Mouse (Mus musculus) E14TG2a.4 (cell line): ENCODE data around the gene Cfap97.
A peak's percentile ranks its signal among the peaks of the same experiment; 100 is the strongest.

ENCODE experiments used
- H3K27me3 ChIP-seq: 2 replicates; pipeline ENCODE4 v1.6.1; 2014; ENCODE audit warnings: low read length, control low read depth; ENCODE audit not compliant: insufficient read depth
- H3K36me3 ChIP-seq: 2 replicates; pipeline ENCODE4 v1.6.1; 2014; ENCODE audit warnings: low read length, control low read depth; ENCODE audit not compliant: insufficient read depth
- H3K4me1 ChIP-seq: replicated peaks from 2 replicates; pipeline ENCODE4 v1.6.1; 2014; ENCODE audit warnings: low read depth, low read length, control low read depth
- H3K4me3 ChIP-seq: replicated peaks from 2 replicates; pipeline ENCODE4 v1.5.1; 2014; ENCODE audit warnings: mild to moderate bottlenecking, low read length
- H3K9me3 ChIP-seq: 2 replicates; pipeline ENCODE4 v1.6.1; 2014; ENCODE audit warnings: low read length, control low read depth
- CTCF ChIP-seq: conservative IDR thresholded peaks from 2 replicates; pipeline ENCODE4 v1.5.1; 2014; ENCODE audit warnings: low read length
- NANOG ChIP-seq: IDR thresholded peaks from 2 replicates; pipeline ENCODE4 v1.6.1; 2014; ENCODE audit warnings: borderline replicate concordance, low read length, mixed read lengths
- POU5F1 ChIP-seq: IDR thresholded peaks from 2 replicates; pipeline ENCODE4 v1.6.1; 2014; ENCODE audit warnings: low read length, borderline replicate concordance

The Cfap97 gene

GRCm38 (mm10) chr8:46209057-46209456 lies 57.5 kb downstream of the Cfap97 start:
- peak overlapping the region; percentile 82 for H3K4me3 ChIP-seq
- peaks cover 46% of the 10 kb centered on the region for H3K27me3 ChIP-seq
- H3K4me1 ChIP-seq: peaks cover 59% of the 10 kb centered on the region
- TF ChIP-seq NANOG: no peak
- TF ChIP-seq CTCF: no peak
- TF ChIP-seq POU5F1: no peak
- H3K36me3 ChIP-seq: peaks cover 59% of the 10 kb centered on the region
- H3K9me3 ChIP-seq: no peaks in the 10 kb centered on the region

- Histone ChIP-seq H3K36me3 (peaks cover 45% of the 10 kb centered on the region), H3K27me3 (peaks cover 56% of the 10 kb centered on the region), H3K4me1 (peaks cover 52% of the 10 kb centered on the region), H3K4me3 (peak within 1 kb of the TSS; percentile 82), H3K9me3 (peaks cover 10% of the 10 kb centered on the region; the same call in 1 of the 2 replicates)
- no peak for TF ChIP-seq CTCF
- no peak for TF ChIP-seq NANOG
- TF ChIP-seq POU5F1: no peak
These were observed 59.1 kb downstream of the Cfap97 start, which contains the start of gene Slc25a4 for GRCm38 (mm10) chr8:46210404-46211315. Slc25a4 (minus strand) TSS chr8:46211284.

DNA sequence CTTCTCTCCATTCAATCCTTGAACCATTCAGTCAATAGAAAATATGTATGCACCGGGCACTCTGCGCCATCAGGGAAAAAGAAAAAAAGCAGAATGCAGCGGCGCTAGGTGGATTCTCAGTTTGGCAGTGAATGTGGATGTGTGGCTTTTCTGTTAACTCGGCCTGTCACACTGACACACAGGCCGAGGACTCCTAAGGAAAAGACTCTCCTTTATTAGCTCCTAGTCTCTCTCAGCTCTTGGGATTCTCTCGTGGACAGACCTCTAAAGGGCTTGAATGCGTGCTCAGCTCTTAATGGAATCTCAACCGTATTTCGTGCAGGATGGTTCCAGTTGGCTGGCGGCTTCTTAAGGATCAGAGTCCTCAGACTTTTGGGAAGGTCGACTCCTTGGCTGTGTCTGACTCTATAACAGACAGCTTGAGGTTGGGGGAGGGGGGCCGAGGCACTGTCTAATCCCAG lies 60.1 kb downstream of the Cfap97 start:
- Histone ChIP-seq H3K9me3 (peaks cover 10% of the 10 kb centered on the region; the same call in 1 of the 2 replicates), H3K4me1 (peaks cover 48% of the 10 kb centered on the region), H3K36me3 (peaks cover 35% of the 10 kb centered on the region), H3K27me3 (peaks cover 64% of the 10 kb centered on the region), H3K4me3 (peak overlapping the region; percentile 82)
- TF ChIP-seq POU5F1 (no peak), NANOG (no peak), CTCF (no peak)

- TF ChIP-seq POU5F1: no peak
- TF ChIP-seq CTCF: no peak
These were observed 60.6 kb downstream of the Cfap97 start for GRCm38 (mm10) chr8:46212194-46212593.

DNA sequence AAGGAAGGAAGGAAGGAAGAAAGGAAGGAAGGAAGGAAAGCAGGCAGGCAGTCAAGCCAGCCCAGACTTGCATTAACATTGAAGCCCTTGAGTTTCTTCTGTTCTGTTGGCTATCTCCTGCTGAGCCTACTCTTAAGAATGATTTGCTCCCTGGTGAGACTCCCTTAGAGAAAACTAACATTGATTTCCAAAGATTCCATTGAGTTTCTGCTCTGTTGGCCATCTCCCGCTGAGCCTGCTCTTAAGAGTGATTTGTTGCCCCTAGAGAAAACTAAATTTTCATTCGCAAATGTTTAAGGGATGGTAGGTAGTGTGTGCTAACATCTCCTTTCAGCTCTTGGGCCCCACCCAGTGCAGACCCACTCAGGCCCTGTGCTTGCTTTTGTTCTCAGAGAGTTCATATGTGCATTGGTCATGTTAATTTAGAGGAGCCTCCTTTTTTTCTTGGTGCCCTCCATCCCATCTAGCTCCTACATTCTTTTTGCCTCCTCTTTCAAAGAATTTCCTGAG lies 62.5 kb downstream of the Cfap97 start:
- Histone ChIP-seq H3K4me3 (no peak overlapping the region), H3K36me3 (peaks cover 11% of the 10 kb centered on the region), H3K27me3 (peaks cover 75% of the 10 kb centered on the region), H3K9me3 (peaks cover 10% of the 10 kb centered on the region; the same call in 1 of the 2 replicates), H3K4me1 (peaks cover 40% of the 10 kb centered on the region)
- peak; percentile 94 for TF ChIP-seq NANOG
- TF ChIP-seq POU5F1: no peak
- no peak for TF ChIP-seq CTCF

More at GRCm38 (mm10) chr8:46212194-46212593, 60.6 kb downstream of the Cfap97 start:
- Histone ChIP-seq H3K9me3 (peaks cover 10% of the 10 kb centered on the region; the same call in 1 of the 2 replicates), H3K4me1 (peaks cover 48% of the 10 kb centered on the region), H3K27me3 (peaks cover 70% of the 10 kb centered on the region), H3K4me3 (no peak overlapping the region), H3K36me3 (peaks cover 30% of the 10 kb centered on the region)

DNA sequence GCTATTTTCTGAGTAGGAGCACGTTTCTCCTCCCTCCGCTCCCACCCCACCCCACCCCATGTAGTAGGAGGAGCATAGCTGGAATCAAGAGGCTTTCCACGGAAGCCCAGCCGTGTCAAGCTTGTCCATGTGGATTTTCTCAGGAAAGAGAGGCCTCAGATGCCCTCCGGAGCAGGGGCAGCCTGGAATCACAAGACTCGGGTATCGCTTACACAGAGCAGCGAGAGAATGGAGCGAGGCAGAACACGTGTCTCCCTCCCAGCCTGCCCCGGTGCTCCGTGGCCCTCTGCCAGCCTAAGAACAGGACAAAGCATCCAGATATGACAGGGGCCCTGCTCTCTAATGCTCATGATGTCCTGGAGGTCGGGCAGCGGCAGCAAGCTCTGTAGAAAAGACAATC lies 65.3 kb downstream of the Cfap97 start:
- Histone ChIP-seq H3K9me3 (peaks cover 10% of the 10 kb centered on the region; the same call in 1 of the 2 replicates), H3K27me3 (peaks cover 79% of the 10 kb centered on the region), H3K36me3 (no peaks in the 10 kb centered on the region), H3K4me1 (peaks cover 19% of the 10 kb centered on the region), H3K4me3 (no peak overlapping the region)
- no peak for TF ChIP-seq POU5F1
- no peak for TF ChIP-seq NANOG
- TF ChIP-seq CTCF: no peak

DNA sequence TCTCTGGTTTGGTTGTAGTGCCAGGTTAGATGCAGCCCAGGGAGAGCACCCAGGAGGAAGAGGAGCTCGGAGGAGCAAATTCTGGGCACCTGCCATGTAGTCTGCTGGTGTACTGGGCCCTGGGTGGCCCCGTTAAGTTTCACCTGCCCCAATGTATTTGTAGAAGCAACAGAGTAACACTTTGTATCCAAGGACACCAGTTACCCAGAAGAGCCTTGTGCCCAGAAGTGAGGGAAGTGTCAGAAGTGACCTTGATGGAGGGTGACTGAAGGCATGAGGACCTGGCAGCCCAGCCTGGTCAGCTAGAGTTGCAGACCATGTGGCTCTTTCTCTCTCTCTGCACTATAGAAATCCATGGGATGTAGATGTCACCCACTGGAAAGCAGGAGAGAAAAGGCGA lies 69.0 kb downstream of the Cfap97 start:
- TF ChIP-seq NANOG (no peak), POU5F1 (no peak), CTCF (no peak)
- no peaks in the 10 kb centered on the region for H3K9me3 ChIP-seq
- H3K4me1 ChIP-seq: no peaks in the 10 kb centered on the region
- peaks cover 76% of the 10 kb centered on the region for H3K27me3 ChIP-seq
- no peaks in the 10 kb centered on the region for H3K36me3 ChIP-seq
- H3K4me3 ChIP-seq: no peak overlapping the region

GRCm38 (mm10) chr8:46225501-46225900 lies 73.9 kb downstream of the Cfap97 start:
- Histone ChIP-seq H3K4me1 (no peaks in the 10 kb centered on the region), H3K36me3 (no peaks in the 10 kb centered on the region), H3K4me3 (no peak overlapping the region), H3K9me3 (no peaks in the 10 kb centered on the region), H3K27me3 (peaks cover 55% of the 10 kb centered on the region)
- no peak for TF ChIP-seq CTCF
- TF ChIP-seq POU5F1: no peak
